Mouse (Mus musculus): ENCODE data around the gene Hamp.

DNA sequence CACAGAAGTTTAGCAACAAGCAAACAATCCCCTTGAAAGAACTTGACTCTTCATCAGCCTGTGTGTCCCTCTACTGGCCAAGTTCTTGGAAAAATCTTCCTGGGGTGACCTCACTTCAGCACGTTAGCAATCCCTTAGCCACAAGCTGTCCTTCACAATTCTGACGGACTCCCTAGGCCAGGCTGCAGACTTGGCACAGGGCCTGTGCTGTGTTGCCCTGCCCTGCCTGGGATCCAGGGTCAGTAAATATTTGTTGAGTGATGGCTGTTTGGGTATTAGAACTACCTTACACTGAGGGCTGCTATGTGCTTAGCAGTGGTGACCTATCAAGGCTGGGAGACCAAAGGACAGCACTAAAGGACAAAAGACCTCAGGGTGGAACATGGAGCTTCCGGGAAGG, 10.2 kb upstream of the Hamp start:
- no peak for TF ChIP-seq CTCF (IDR thresholded peaks at IDR 0.05; ENCODE audit: low read depth)
- no peak for TF ChIP-seq EP300 (IDR thresholded peaks at IDR 0.05; ENCODE audit: low read depth)
